Mouse (Mus musculus) MEL (cell line): ENCODE data around the gene Miga1.

ENCODE experiments used
- CTCF ChIP-seq, 3 experiments: IDR thresholded peaks in 2 of 3; conservative IDR thresholded peaks in 1 of 3; 2 replicates each; pipeline ENCODE4 v1.5.1; 2011 to 2012; ENCODE audit warnings: low read length in 3 of 3, low read depth in 2 of 3, mild to moderate bottlenecking in 2 of 3, improper control_type of control experiment in 1 of 3, inconsistent platforms in 1 of 3, mixed read lengths in 1 of 3, moderate library complexity in 1 of 3; ENCODE audit not compliant: control insufficient read depth in 1 of 3, insufficient read depth in 1 of 3, poor library complexity in 1 of 3, severe bottlenecking in 1 of 3
- EP300 ChIP-seq, 2 experiments: IDR thresholded peaks; 2 replicates each; pipeline ENCODE4 v1.6.1; 2011; ENCODE audit warnings: improper control_type of control experiment in 2 of 2, low read length in 2 of 2, low read depth in 1 of 2, mild to moderate bottlenecking in 1 of 2
- GATA1 ChIP-seq: IDR thresholded peaks from 2 replicates; pipeline ENCODE4 v1.6.1; 2011; ENCODE audit warnings: low read depth, low read length, improper control_type of control experiment
- MAX ChIP-seq: IDR thresholded peaks from 2 replicates; pipeline ENCODE4 v1.6.1; 2011; ENCODE audit warnings: low read length, improper control_type of control experiment
- POLR2A ChIP-seq, 2 experiments: IDR thresholded peaks; 2 replicates each; pipeline ENCODE4 v1.6.1; 2011 to 2012; ENCODE audit warnings: low read length in 2 of 2, mild to moderate bottlenecking in 2 of 2, control low read depth in 1 of 2, improper control_type of control experiment in 1 of 2, low read depth in 1 of 2, moderate library complexity in 1 of 2; ENCODE audit not compliant: control insufficient read depth in 1 of 2, insufficient read depth in 1 of 2, poor library complexity in 1 of 2
- USF2 ChIP-seq, 2 experiments: IDR thresholded peaks; 2 replicates each; pipeline ENCODE4 v1.6.1; 2011 to 2012; ENCODE audit warnings: improper control_type of control experiment in 2 of 2, low read length in 2 of 2, borderline replicate concordance in 1 of 2, inconsistent platforms in 1 of 2, low read depth in 1 of 2, mild to moderate bottlenecking in 1 of 2; ENCODE audit not compliant: insufficient read depth in 1 of 2
- ZNF384 ChIP-seq: IDR thresholded peaks from 2 replicates; pipeline ENCODE4 v1.6.1; 2012; ENCODE audit warnings: low read depth, mild to moderate bottlenecking, inconsistent platforms, low read length, improper control_type of control experiment

- TF ChIP-seq GATA1, result peak; percentile 53
- peak; percentile 37 to 51; a peak in 2 of 4 replicates for TF ChIP-seq EP300 (IDR thresholded peaks at IDR 0.05; ENCODE audit: low read depth in 1 of 2, low read length in 2 of 2)
- TF ChIP-seq CTCF (IDR thresholded peaks at IDR 0.05 in 2 of 3, conservative IDR thresholded peaks at IDR 0.05 in 1 of 3; ENCODE audit: control insufficient read depth in 1 of 3, insufficient read depth in 1 of 3, low read depth in 2 of 3, low read length in 3 of 3, poor library complexity in 1 of 3, severe bottlenecking in 1 of 3), result no peak
- no peak for TF ChIP-seq MAX
- no peak for TF ChIP-seq POLR2A (IDR thresholded peaks at IDR 0.05; ENCODE audit: control insufficient read depth in 1 of 2, insufficient read depth in 1 of 2, low read depth in 1 of 2, low read length in 2 of 2, poor library complexity in 1 of 2)
- no peak for TF ChIP-seq ZNF384
- TF ChIP-seq USF2 (IDR thresholded peaks at IDR 0.05; ENCODE audit: borderline replicate concordance in 1 of 2, insufficient read depth in 1 of 2, low read depth in 1 of 2, low read length in 2 of 2), result no peak
These were observed 111.4 kb downstream of the Miga1 start for GRCm38 (mm10) chr3:152228843-152229242.
